Mouse (Mus musculus) B cell, adult 67 days (primary cell): ENCODE results near the gene Bach1. TPM values are rescaled to one million over a fixed set of nuclear protein-coding genes. Genes with fewer than 3 reads are reported as not detected.

Experiments used
- total RNA-seq, 2 experiments: library from RNA; stranded (reverse); gene quantifications; 4 replicates each; pipeline ENCODE4 v1.2.4; 2023

Bach1 gene
- 10 to 100 TPM; 24.2 to 25.5 TPM for total RNA-seq

GRCm38 (mm10) chr16:87698692-87699305 is at the start of gene Bach1:
Gene Bach1 (plus strand): TSS chr16:87698945.

Other genes starting within 250 kb of the Bach1 start
- gene Usp16, start 244.2 kb upstream of the Bach1 start, total RNA-seq = 100 to 1,000 TPM; 139 to 142 TPM
- 100 to 1,000 TPM; 169 to 191 TPM for gene Cct8, start 203.1 kb upstream of the Bach1 start, total RNA-seq
- not detected for gene Map3k7cl, start 145.6 kb upstream of the Bach1 start, total RNA-seq